Mouse (Mus musculus) ES-Bruce4 (cell line): ENCODE measurements around the gene Pdik1l.

Experiments
- CTCF ChIP-seq: IDR thresholded peaks from one replicate; pipeline ENCODE4 v1.8.1; 2011; ENCODE audit warnings: low read depth, low read length
- EP300 ChIP-seq: IDR thresholded peaks from 2 replicates; pipeline ENCODE4 v1.6.1; 2011; ENCODE audit warnings: low read depth, low read length; ENCODE audit not compliant: insufficient read depth
- POLR2A ChIP-seq: IDR thresholded peaks from one replicate; pipeline ENCODE4 v1.8.1; 2011; ENCODE audit warnings: low read length; ENCODE audit not compliant: insufficient read depth

GRCm38 (mm10) chr4:134251241-134252130 is 36.2 kb downstream of the Pdik1l start:
- TF ChIP-seq EP300 (no peak), CTCF (no peak), POLR2A (no peak)
